Mouse (Mus musculus): ENCODE results near the gene Tcaf2.

DNA sequence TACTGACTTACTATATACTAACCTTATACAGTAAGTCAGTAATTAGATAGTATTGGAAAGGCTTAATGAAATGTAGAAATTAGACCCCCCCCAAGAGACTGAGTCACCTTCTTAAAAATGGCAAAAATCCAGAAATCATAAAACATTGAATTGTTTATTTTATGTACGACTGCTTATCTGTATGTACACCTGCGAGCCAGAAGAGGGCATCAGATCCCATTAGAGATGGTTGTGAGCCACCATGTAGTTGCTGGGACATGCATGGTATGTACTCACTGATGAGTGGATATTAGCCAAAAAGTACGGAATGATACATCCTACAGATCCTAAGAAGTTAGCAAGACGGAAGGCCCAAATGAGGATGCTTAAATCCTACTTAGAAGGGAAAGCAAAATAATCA lies 13.7 kb downstream of the Tcaf2 start:
- no peak for TF ChIP-seq POLR2A (IDR thresholded peaks at IDR 0.05; ENCODE audit: low read depth, low read length)
- TF ChIP-seq CTCF (conservative IDR thresholded peaks at IDR 0.05; ENCODE audit: insufficient read depth, insufficient read length, low read depth, low read length), result no peak

Measured in kidney, adult 2 months (tissue).